8 mouse cellular contexts compared by ENCODE assay signal in the genomic region with DNA sequence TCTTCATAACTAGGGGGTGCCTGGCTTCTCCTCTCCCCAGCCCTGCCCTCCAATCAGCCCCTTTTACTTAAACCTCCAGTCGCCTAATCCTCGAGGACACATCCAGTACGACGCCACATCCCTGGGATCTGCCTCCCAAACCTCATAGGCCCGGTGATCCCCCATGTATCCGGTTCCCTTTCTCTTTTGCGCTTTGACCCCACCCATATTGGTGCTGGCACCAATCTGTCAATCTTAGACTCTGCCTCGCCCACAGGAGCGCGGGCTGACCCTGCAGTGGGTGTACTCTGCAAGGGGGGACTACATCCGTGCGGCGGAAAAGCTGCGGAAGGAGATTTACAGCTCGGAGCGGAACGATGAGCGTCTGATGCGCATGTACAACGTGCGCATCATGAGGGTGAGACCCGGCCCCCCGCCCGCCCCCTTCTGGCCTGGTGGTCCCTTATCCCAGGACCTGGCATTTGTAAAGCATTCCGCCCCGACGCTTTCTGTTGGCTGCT. TPM values are rescaled to one million over a fixed set of nuclear protein-coding genes. Genes with fewer than 3 reads are reported as not detected.
DNase-seq lines count a peak whose midpoint lies in the region; ATAC-seq and TF ChIP-seq lines count a peak whose summit lies in the region.

No protein-coding gene starts in this region.

- H3K4me2 ChIP-seq in lung, postnatal 0 days (replicated peaks; ENCODE audit: low read depth, low read length): peak overlapping the region; percentile 44

- no peak overlapping the region for H3K27ac ChIP-seq in lung, postnatal 0 days (ENCODE audit: low read length)

- H3K27me3 ChIP-seq in lung, postnatal 0 days (replicated peaks; ENCODE audit: insufficient read depth, low read length): no peaks in the 10 kb centered on the region

- H3K4me3 ChIP-seq in lung, postnatal 0 days (ENCODE audit: low read depth, low read length): peak overlapping the region; percentile 16

- no peak overlapping the region for H3K9ac ChIP-seq in lung, postnatal 0 days (replicated peaks; ENCODE audit: low read depth)

- 18% methylated on average over 27 of the region's 27 CpGs for WGBS in lung, postnatal 0 days

- peaks cover 7% of the 10 kb centered on the region; the same call in 1 of the 2 replicates for H3K4me1 ChIP-seq in lung, postnatal 0 days (ENCODE audit: insufficient read depth, low read depth, low read length)

- TF ChIP-seq CTCF in lung, postnatal 0 days (IDR thresholded peaks at IDR 0.05): peak; percentile 25; the same call in 1 of the 2 replicates

- no peaks in the 10 kb centered on the region for H3K9me3 ChIP-seq in lung, postnatal 0 days (ENCODE audit: low read length)

- peak; percentile 36 for ATAC-seq in lung, postnatal 0 days

- peak; percentile 26 for DNase-seq in adrenal gland, postnatal 10 days
- no peak for DNase-seq in adrenal gland, postnatal 4 days (ENCODE audit: low spot score in 2 of 2)
- peak; percentile 29 for DNase-seq in T-cell, adult 2 months (ENCODE audit: low spot score)
- peak; percentile 48 to 66 for DNase-seq in frontal cortex, postnatal 14 days (ENCODE audit: low spot score in 2 of 2)
- DNase-seq in layer of hippocampus, adult 8-10 months (ENCODE audit: low spot score in 2 of 2): peak; percentile 43 to 46
- DNase-seq in lung, postnatal 0 days (ENCODE audit: low spot score): peak; percentile 18
- peak; percentile 16 to 29 for DNase-seq in right cerebral cortex, postnatal 36 days (ENCODE audit: low spot score in 2 of 2)
- no peak for DNase-seq in ovary, postnatal 36 days (ENCODE audit: low spot score)

- no peaks in the 10 kb centered on the region for H3K36me3 ChIP-seq in lung, postnatal 0 days (ENCODE audit: insufficient read depth, low read length)

- no peak for TF ChIP-seq EP300 in lung, postnatal 0 days (IDR thresholded peaks at IDR 0.05)

RNA-seq across cellular contexts. Expression of a gene that starts 14.1 kb away (rescaled TPM):
- 10 to 100 TPM; 18.8 to 42.1 TPM for total RNA-seq in adrenal gland, postnatal 10 days (2021)
- total RNA-seq in adrenal gland, postnatal 4 days (2021): 10 to 100 TPM in 1 of 2 experiments, 1 to 10 TPM in 1; 2.4 to 25.8 TPM
- total RNA-seq in layer of hippocampus, adult 8-10 months (2022): 10 to 100 TPM; 12.5 to 21.7 (median 15.9) TPM
- 0.33 and 0.87 TPM in 2 replicates for polyA plus RNA-seq in lung, postnatal 0 days (2015; fragmentation: Nextera tagmentation; extraction: Ambion mirVana)

RNA-seq across cellular contexts. Expression of a gene that starts 17.1 kb away (rescaled TPM):
- total RNA-seq in adrenal gland, postnatal 10 days (2021): 10 to 100 TPM; 43.3 to 47.4 TPM
- total RNA-seq in adrenal gland, postnatal 4 days (2021): 10 to 100 TPM; 52.4 to 54.0 TPM
- 10 to 100 TPM; 19.2 to 28.5 (median 26.2) TPM for total RNA-seq in layer of hippocampus, adult 8-10 months (2022)
- polyA plus RNA-seq in lung, postnatal 0 days (2015; fragmentation: Nextera tagmentation; extraction: Ambion mirVana): 32.1 and 33.7 TPM in 2 replicates

RNA-seq across cellular contexts. Expression of a gene that starts 29.9 kb away (rescaled TPM):
- total RNA-seq in adrenal gland, postnatal 10 days (2021): 100 to 1,000 TPM; 347 to 368 TPM
- total RNA-seq in adrenal gland, postnatal 4 days (2021): 100 to 1,000 TPM; 549 to 594 TPM
- 1 to 10 TPM; 7.2 to 9.6 (median 8.9) TPM for total RNA-seq in layer of hippocampus, adult 8-10 months (2022)
- polyA plus RNA-seq in lung, postnatal 0 days (2015; fragmentation: Nextera tagmentation; extraction: Ambion mirVana): 86.6 and 101 TPM in 2 replicates

RNA-seq across cellular contexts. Expression of a gene that starts 30.4 kb away (rescaled TPM):
- total RNA-seq in adrenal gland, postnatal 10 days (2021): 1 to 10 TPM; 3.2 to 4.6 TPM
- 1 to 10 TPM; 8.1 TPM for total RNA-seq in adrenal gland, postnatal 4 days (2021)
- total RNA-seq in layer of hippocampus, adult 8-10 months (2022): 100 to 1,000 TPM; 116 to 137 (median 125) TPM
- 0.15 TPM in 1 of 2 replicates, not detected in the other for polyA plus RNA-seq in lung, postnatal 0 days (2015; fragmentation: Nextera tagmentation; extraction: Ambion mirVana)

RNA-seq across cellular contexts. Expression of a gene that starts 45.1 kb away (rescaled TPM):
- 1 to 10 TPM in 1 of 2 experiments, under 1 TPM in 1; 0.51 to 1.2 TPM for total RNA-seq in adrenal gland, postnatal 10 days (2021)
- 1 to 10 TPM; 1.2 to 3.3 TPM for total RNA-seq in adrenal gland, postnatal 4 days (2021)
- total RNA-seq in layer of hippocampus, adult 8-10 months (2022): under 1 TPM; 0.22 to 0.69 (median 0.34) TPM
- 0.19 and 0.51 TPM in 2 replicates for polyA plus RNA-seq in lung, postnatal 0 days (2015; fragmentation: Nextera tagmentation; extraction: Ambion mirVana)

Comparison
In these comparisons a context has a peak if more than half of its experiments do, and no peak if none do; other contexts are left out.
1. DNase-seq: peak in adrenal gland, postnatal 10 days (single experiment), T-cell, adult 2 months (single experiment), frontal cortex, postnatal 14 days (2 of 2), layer of hippocampus, adult 8-10 months (2 of 2), lung, postnatal 0 days (single experiment) and right cerebral cortex, postnatal 36 days (2 of 2); none in adrenal gland, postnatal 4 days (0 of 2) and ovary, postnatal 36 days (single experiment).
2. RNA of a gene that starts 29.9 kb away (total RNA-seq): 549 to 594 TPM in adrenal gland, postnatal 4 days and 347 to 368 TPM in adrenal gland, postnatal 10 days; 7.2 to 9.6 TPM in layer of hippocampus, adult 8-10 months; every median in the first group is over 10 times any median in the second.